Mouse (Mus musculus) liver, embryonic 11.5 days (tissue): ENCODE data around the gene Igfn1. TPM values are rescaled to one million over a fixed set of nuclear protein-coding genes. Genes with fewer than 3 reads are reported as not detected.

ENCODE experiments used
- ATAC-seq: fragments of 200-750 bp; cut with Nextera tagmentation; replicated peaks from 2 replicates; pipeline ENCODE4 v1.8.0; 2017; ENCODE audit warnings: moderate number of reproducible peaks, mild to moderate bottlenecking, moderate TSS enrichment, moderate library complexity; ENCODE audit not compliant: low FRiP score
- DNase-seq: peaks from one replicate; pipeline ENCODE4 v3.0.0-alpha.2; 2017; ENCODE audit warnings: low spot score
- H3K27ac ChIP-seq: fragments of 300-500 bp; sonication (generic); 2 replicates; pipeline ENCODE4 v1.5.1; 2014; ENCODE audit warnings: mild to moderate bottlenecking, low read depth, low read length, control low read depth
- H3K27me3 ChIP-seq: fragments of 300-500 bp; sonication (generic); replicated peaks from 2 replicates; pipeline ENCODE4 v1.6.1; 2014; ENCODE audit warnings: low read length, mixed read lengths; ENCODE audit not compliant: control insufficient read depth, insufficient read depth
- H3K36me3 ChIP-seq: fragments of 300-500 bp; sonication (generic); 2 replicates; pipeline ENCODE4 v1.6.1; 2014; ENCODE audit warnings: mild to moderate bottlenecking, low read length, moderate library complexity, mixed read lengths; ENCODE audit not compliant: control insufficient read depth, insufficient read depth
- H3K4me1 ChIP-seq: fragments of 300-500 bp; sonication (generic); replicated peaks from 2 replicates; pipeline ENCODE4 v1.6.1; 2014; ENCODE audit warnings: low read length, mixed read lengths; ENCODE audit not compliant: control insufficient read depth, insufficient read depth
- H3K4me2 ChIP-seq: fragments of 300-500 bp; sonication (generic); 2 replicates; pipeline ENCODE4 v1.6.1; 2014; ENCODE audit warnings: mild to moderate bottlenecking, control low read depth, moderate library complexity
- H3K4me3 ChIP-seq: fragments of 300-500 bp; sonication (generic); 2 replicates; pipeline ENCODE4 v1.5.1; 2014; ENCODE audit warnings: low read depth, low read length, control low read depth
- H3K9ac ChIP-seq: fragments of 300-500 bp; sonication (generic); 2 replicates; pipeline ENCODE4 v1.6.1; 2014; ENCODE audit warnings: low read depth, low read length, control low read depth
- H3K9me3 ChIP-seq: fragments of 300-500 bp; sonication (generic); 2 replicates; pipeline ENCODE4 v1.6.1; 2016; ENCODE audit warnings: low read length, inconsistent platforms, mixed read lengths; ENCODE audit not compliant: control insufficient read depth
- WGBS: fragments of 180-500 bp; shearing (Covaris S2); extraction: QIAGEN DNeasy Blood & Tissue Kit; methylation state at CpG from one replicate; pipeline ENCODE4 v1.1.7; 2014; 5-methylcytosine and 5-hydroxymethylcytosine counted together
- polyA plus RNA-seq: library from polyadenylated mRNA; unstranded; fragments of >200 nt; fragmentation: Nextera tagmentation; extraction: Ambion mirVana; gene quantifications from 2 replicates; pipeline ENCODE4 v1.2.1, GENCODE M21; 2014

Igfn1 gene
- polyA plus RNA-seq, 1 experiment from 2014 or later = not detected

- H3K4me2 ChIP-seq = no peak overlapping the region
- no peak overlapping the region for H3K4me3 ChIP-seq
- H3K9me3 ChIP-seq = no peaks in the 10 kb centered on the region
- H3K27me3 ChIP-seq = peaks cover 6% of the 10 kb centered on the region; the same call in 1 of the 2 replicates
- H3K9ac ChIP-seq = no peak overlapping the region
- H3K27ac ChIP-seq = no peak overlapping the region
- whole genome bisulfite sequencing = 45% methylated on average over 4 of the region's 4 CpGs
- no peaks in the 10 kb centered on the region for H3K36me3 ChIP-seq
- DNase-seq = no peak
- no peak for ATAC-seq
- no peaks in the 10 kb centered on the region for H3K4me1 ChIP-seq
Measured at GRCm38 (mm10) chr1:135958483-135958882, 47.7 kb downstream of the Igfn1 start.

GRCm38 (mm10) chr1:135948871-135949270, 57.3 kb downstream of the Igfn1 start:
- no peaks in the 10 kb centered on the region; the same call in 1 of the 2 replicates for H3K27me3 ChIP-seq
- no peaks in the 10 kb centered on the region for H3K4me1 ChIP-seq
- no peak overlapping the region for H3K9ac ChIP-seq
- no peak overlapping the region for H3K27ac ChIP-seq
- DNase-seq (no peak), ATAC-seq (no peak)
- H3K4me3 ChIP-seq = no peak overlapping the region
- H3K4me2 ChIP-seq = no peak overlapping the region
- no peaks in the 10 kb centered on the region for H3K36me3 ChIP-seq
- 63% methylated on average over 2 of the region's 2 CpGs for WGBS
- no peaks in the 10 kb centered on the region for H3K9me3 ChIP-seq

GRCm38 (mm10) chr1:135946247-135946646, 59.9 kb downstream of the Igfn1 start:
- H3K4me3 ChIP-seq = no peak overlapping the region
- no peak overlapping the region for H3K4me2 ChIP-seq
- peaks cover 16% of the 10 kb centered on the region for H3K27me3 ChIP-seq
- H3K36me3 ChIP-seq = no peaks in the 10 kb centered on the region
- DNase-seq = no peak
- H3K9me3 ChIP-seq = no peaks in the 10 kb centered on the region
- peaks cover 6% of the 10 kb centered on the region for H3K4me1 ChIP-seq
- no peak for ATAC-seq
- WGBS = 78% methylated on average over 4 of the region's 4 CpGs
- no peak overlapping the region for H3K9ac ChIP-seq
- no peak overlapping the region for H3K27ac ChIP-seq

GRCm38 (mm10) chr1:135945711-135946110, 60.4 kb downstream of the Igfn1 start:
- ATAC-seq (no peak), DNase-seq (no peak)
- H3K4me2 ChIP-seq = no peak overlapping the region
- H3K27me3 ChIP-seq = peaks cover 16% of the 10 kb centered on the region
- H3K9me3 ChIP-seq = no peaks in the 10 kb centered on the region
- H3K4me1 ChIP-seq = peaks cover 11% of the 10 kb centered on the region
- no peak overlapping the region for H3K27ac ChIP-seq
- WGBS = 7% methylated on average over 7 of the region's 7 CpGs
- H3K4me3 ChIP-seq = no peak overlapping the region
- H3K36me3 ChIP-seq = no peaks in the 10 kb centered on the region
- H3K9ac ChIP-seq = no peak overlapping the region

- peaks cover 16% of the 10 kb centered on the region; the same call in 1 of the 2 replicates for H3K27me3 ChIP-seq
- H3K9me3 ChIP-seq = no peaks in the 10 kb centered on the region
- DNase-seq = peak; percentile 73
- peaks cover 11% of the 10 kb centered on the region for H3K4me1 ChIP-seq
- H3K9ac ChIP-seq = no peak overlapping the region
- no peak overlapping the region for H3K4me2 ChIP-seq
- no peak overlapping the region for H3K4me3 ChIP-seq
- H3K36me3 ChIP-seq = no peaks in the 10 kb centered on the region
- peak; percentile 26; the same call in 1 of the 2 replicates for ATAC-seq
- no peak overlapping the region for H3K27ac ChIP-seq
- WGBS = 37% methylated on average over 12 of the region's 12 CpGs
Measured at GRCm38 (mm10) chr1:135944526-135945259, 61.4 kb downstream of the Igfn1 start.

- H3K4me2 ChIP-seq = no peak overlapping the region
- H3K27ac ChIP-seq = no peak overlapping the region
- no peaks in the 10 kb centered on the region for H3K36me3 ChIP-seq
- H3K27me3 ChIP-seq = peaks cover 16% of the 10 kb centered on the region; the same call in 1 of the 2 replicates
- WGBS = 91% methylated on average over 2 of the region's 2 CpGs
- H3K9me3 ChIP-seq = no peaks in the 10 kb centered on the region
- peaks cover 11% of the 10 kb centered on the region for H3K4me1 ChIP-seq
- H3K4me3 ChIP-seq = no peak overlapping the region
- no peak overlapping the region for H3K9ac ChIP-seq
- no peak for ATAC-seq
- no peak for DNase-seq
Measured at GRCm38 (mm10) chr1:135943713-135944112, 62.4 kb downstream of the Igfn1 start.

- Histone ChIP-seq H3K36me3 (no peaks in the 10 kb centered on the region), H3K27ac (peak overlapping the region; percentile 64), H3K9me3 (no peaks in the 10 kb centered on the region), H3K27me3 (peaks cover 16% of the 10 kb centered on the region; the same call in 1 of the 2 replicates), H3K4me1 (peaks cover 11% of the 10 kb centered on the region), H3K4me3 (no peak overlapping the region), H3K4me2 (peak overlapping the region; percentile 45), H3K9ac (peak overlapping the region; percentile 52)
- DNase-seq (no peak), ATAC-seq (0 out of 2 replicates have a peak, but pooled peaks have one; percentile 30)
- WGBS = 25% methylated on average over 7 of the region's 7 CpGs
Measured at GRCm38 (mm10) chr1:135942116-135942515, 64.0 kb downstream of the Igfn1 start.

GRCm38 (mm10) chr1:135941259-135942006, 64.7 kb downstream of the Igfn1 start:
- peak overlapping the region; percentile 96 for H3K27ac ChIP-seq
- H3K9me3 ChIP-seq = no peaks in the 10 kb centered on the region
- peaks cover 16% of the 10 kb centered on the region; the same call in 1 of the 2 replicates for H3K27me3 ChIP-seq
- peak; percentile 95 for ATAC-seq
- H3K4me2 ChIP-seq = peak overlapping the region; percentile 54
- H3K4me1 ChIP-seq = peaks cover 11% of the 10 kb centered on the region
- DNase-seq = peak; percentile 41
- no peak overlapping the region for H3K4me3 ChIP-seq
- 50% methylated on average over 6 of the region's 6 CpGs for WGBS
- H3K9ac ChIP-seq = peak overlapping the region; percentile 48
- H3K36me3 ChIP-seq = no peaks in the 10 kb centered on the region
